Mouse (Mus musculus) retina, adult 2 months (tissue): ENCODE results near the gene Spa17.

Experiments used
- DNase-seq: peaks from one replicate; pipeline ENCODE4 v3.0.0-alpha.2; 2012; ENCODE audit warnings: low read depth, low spot score

The Spa17 gene

DNA sequence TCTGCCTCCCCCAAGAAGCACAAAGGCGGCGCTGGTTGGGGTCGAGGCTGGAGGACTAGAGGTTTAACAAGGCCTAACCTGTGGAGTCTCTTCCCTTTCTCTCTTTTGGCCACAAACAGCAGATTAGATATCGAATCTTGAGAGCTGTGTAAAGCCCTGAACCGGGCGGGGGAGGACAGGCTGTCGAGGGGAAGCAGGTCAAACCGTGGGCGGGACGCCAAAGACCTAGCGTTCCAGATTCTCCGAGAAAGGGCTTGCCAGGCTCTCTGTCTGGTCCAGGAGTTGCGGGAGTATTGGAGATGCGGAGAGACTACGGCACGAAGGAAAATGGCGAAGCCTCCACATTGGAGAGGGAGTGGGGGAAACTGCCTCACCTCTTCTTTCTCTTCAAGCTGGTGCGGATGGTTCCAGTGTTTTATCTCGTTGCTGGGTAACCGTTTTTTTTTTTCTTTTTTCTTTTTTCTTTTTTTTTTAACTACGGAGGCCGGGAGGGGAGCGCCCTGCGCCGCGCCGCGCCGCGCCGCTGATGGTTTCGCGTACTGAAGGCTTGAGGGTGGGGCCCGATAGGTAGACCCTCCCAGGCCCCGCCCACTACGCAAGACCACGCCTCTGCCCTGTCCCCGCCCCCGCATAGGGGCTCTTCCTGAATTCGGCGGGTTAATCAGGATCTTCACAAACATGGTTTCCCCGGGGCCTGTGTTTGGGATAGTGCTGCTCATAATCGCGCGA lies at the start of gene Spa17:
Gene Spa17, minus strand, starts transcription at position 541 of the 729 bp plus-strand sequence.
- peak; percentile 68 for DNase-seq

DNA sequence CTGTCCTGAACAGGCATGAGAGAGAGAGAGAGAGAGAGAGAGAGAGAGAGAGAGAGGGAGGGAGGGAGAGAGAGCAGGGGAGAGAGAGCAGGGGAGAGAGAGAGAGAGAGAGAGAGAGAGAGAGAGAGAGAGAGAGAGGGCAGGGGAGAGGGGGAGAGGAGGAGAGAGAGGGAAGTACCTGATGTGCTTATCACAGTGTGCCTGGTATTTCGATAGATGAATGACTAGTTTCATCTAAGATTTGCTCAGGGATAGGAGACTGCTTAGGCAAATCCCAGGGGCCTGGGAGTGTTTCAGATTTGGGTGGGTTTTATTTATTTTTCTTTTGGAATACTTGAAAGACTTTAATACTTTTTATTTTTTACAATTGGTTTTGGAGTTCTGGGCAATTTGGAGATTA lies 49.7 kb upstream of the Spa17 start:
- DNase-seq, result no peak

DNA sequence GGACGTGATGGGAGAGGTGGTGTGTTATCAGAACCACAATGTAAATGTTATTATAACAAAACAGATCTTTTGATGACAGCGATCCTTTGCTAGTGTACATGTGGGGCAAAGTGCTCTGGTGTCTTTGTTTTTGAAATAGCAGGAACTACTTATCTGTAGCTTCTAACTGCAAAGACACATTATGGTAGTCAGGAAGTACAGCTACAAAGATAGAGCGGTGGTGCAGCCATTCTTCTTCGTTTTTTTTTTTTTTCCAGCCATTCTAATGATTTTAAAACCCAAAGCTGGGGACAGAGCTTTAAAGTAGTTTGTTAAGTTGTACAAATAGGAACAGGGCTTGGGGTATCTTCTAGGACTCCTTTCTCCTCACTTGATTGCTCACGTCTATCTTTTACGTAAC lies 45.9 kb upstream of the Spa17 start:
- no peak for DNase-seq

DNA sequence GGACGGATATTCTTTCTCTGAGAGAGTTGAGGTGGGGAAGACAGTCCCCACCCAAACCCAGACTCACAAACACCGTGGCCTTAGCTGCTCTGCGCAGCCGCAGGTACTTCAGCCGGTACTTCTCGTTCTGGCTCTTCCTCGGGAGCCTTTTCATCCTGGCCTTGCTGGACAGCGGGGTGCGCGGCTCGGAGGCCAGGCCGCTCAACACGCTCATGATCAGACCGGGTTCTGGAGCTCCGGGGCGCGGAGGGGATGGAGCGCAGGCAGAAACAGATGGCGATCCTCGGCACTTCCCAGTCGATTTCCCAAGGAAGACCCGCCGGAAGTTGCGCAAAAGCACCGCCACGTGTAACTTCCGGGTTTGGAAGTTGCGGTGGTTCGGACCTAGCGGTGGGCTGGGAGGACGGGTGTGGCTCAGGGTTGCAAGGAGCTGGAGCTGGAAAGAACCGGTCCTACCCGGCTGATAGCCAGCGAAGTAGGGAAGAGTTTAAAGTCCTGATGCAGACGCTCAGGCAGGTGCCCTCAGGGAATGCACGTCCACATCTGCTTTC lies 43.5 kb upstream of the Spa17 start, which contains the start of gene Tbrg1:
Gene Tbrg1, minus strand, starts transcription at position 382 of the 551 bp plus-strand sequence.
- DNase-seq, result peak; percentile 34

DNA sequence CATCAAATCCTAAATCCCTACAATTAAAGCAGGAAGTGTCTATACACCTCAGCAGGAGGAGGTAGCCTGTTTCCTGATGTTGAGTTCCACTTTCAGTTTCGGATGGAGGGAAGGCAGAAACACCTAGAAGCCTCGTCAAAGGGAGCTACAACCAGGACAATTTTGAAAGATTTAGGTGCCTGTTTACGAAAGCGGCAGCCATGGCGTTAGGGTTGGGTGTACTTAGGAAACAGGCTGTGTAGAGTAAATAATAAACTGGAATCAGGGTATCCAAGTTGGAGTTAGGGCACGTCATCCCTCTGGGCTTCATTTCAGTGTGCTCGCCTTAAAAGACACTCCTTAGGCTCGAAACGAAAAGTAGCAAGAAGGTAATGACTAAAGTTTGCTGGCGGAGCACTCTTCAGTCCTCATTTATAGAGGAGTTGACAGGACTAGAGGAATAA lies 42.9 kb upstream of the Spa17 start:
- DNase-seq, result no peak

DNA sequence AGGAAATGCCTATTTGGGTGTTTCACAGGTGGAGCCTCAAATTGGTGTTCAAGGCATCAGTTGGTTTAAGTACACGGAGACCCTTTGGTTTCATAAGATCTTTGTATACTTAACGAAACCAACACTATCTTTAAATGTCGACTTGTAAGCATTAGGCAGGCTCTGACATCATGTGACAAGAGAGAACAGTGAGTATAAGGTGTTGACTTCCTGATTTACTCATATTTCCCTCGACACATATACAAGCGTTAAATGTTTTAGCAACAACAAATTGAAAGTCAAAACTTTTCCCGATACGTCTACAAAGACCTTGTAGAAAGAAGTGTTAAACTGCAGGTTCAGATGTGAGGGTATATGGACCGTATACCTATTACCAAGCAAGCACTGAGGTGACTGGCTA lies 42.4 kb upstream of the Spa17 start:
- no peak for DNase-seq

DNA sequence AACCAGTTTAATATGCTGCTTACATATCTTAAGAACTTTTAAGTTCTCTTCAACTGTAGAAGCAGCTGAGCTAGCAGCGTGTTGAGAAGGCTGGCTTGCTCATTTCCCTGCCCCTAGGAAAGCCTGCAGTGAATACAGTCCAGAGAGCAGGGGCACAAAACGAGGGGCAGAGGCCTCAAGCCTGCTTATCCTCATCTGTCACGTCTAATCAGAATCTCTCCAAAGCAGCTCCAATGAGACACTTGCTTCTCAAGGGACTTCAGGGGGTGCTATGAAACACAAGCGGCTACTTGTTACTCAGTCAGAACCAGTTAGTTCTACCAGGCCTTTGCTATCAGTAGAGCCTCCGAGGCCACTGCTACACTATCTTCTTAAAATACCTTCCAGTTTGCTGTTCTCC lies 40.3 kb upstream of the Spa17 start:
- DNase-seq, result no peak

DNA sequence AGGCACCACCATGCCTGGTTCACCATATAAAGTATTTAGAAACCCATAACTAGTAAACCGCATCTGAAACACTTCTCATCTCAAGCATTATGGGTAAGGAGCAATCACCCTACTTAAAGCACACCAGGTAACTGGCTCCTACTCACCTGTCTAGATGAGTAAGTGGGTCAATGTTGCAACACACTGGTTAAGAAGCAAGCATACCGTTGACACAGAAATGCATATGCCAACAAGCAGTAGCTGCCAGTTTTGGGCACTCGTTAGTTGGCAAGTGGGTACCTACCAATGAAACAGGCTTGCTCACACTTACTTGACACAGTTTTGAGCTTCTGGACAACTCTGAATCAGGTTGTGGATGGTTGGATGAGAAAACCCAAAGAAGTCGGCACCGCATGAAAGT lies 37.1 kb upstream of the Spa17 start:
- DNase-seq, result no peak

DNA sequence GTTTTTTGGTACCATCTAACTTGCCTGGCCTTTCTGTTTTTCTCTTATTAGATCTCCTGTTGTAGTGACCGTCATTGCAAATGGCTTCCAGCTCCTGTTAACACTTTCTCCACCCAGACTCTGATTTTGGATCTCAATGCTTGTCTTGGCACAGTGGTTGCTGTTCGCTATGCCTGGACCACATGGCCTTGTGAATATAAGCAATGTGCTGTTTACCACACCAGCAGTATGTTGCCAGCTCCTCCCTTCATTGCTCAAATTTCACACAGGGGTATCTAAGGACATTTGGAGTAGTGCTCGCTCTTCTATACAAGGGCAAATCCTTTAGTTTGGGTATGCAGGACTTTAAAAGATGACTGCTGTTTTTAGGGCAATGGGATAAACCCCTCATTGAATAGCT lies 32.7 kb upstream of the Spa17 start:
- DNase-seq, result no peak

DNA sequence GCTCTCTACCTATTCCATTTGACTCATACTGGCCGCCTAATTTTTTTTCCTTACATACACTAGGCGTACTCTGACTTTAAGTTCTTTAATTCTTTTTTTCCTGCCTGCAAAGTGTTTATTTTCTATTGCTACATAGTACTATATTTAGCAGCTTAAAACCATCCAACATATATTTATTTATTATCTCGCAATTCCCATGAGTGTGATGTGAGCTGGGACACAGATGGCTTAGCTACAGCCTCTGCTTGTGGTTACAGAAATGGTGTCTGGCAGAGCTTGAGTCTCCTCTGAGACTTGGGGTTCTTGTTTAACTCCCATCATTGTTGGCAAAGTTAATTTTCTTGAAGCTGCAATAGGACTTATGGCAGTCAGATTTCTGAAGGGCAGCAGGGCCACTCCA lies 25.2 kb upstream of the Spa17 start:
- no peak for DNase-seq

DNA sequence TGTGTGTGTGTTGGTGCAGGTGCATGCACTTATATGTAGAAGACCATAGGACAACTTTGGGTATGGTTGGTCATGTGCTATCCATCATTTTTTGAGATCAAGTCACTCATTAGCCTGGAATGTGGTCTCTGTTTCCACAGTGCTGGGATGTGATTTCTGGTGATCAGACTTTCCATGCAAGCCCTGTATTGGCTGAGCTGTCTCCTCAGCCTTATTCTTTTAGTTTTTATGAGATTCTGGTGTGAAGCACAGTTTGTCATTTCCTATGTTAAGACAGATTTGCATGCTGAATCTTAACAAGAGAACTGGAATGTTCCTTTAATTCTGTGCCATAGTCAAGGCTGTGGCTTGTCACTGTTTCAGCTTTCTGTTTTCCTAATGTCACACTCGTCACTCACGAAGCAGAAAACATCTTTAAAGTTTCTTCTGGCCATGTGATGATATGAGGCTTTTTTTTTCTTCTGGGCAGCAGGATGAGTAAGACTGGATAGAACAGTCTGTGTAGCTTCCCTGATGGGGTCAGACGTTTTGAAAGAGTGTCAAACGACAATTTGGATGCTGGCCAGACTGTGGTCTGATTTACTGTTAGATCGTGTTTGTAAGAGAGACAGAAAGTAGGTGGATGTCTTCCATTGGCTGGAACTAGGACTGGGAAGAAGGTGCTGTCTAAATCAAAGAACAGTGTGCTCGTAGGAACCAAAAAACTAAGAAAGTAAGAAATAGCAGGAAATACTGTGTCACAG lies 23.4 kb upstream of the Spa17 start:
- DNase-seq, result no peak

DNA sequence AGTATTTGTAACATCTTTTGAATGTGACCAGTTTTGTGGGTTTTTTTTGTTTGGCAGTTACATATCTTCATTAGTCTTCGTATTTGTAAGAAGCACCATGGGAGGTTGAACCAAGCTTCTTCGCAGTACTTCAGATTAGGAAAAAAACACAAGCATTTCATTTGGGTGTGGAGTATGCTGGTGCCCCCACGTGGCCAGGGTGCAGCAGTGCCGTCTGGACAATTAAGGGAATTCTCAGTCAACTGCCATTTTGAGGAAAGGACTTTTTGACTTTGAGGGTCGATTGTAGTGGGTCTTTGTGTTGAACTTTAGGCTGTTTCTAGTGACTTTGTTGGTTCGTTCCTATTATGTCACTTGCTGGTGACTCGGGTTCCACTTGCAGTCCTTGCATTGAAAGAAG lies 22.8 kb upstream of the Spa17 start:
- DNase-seq, result no peak

DNA sequence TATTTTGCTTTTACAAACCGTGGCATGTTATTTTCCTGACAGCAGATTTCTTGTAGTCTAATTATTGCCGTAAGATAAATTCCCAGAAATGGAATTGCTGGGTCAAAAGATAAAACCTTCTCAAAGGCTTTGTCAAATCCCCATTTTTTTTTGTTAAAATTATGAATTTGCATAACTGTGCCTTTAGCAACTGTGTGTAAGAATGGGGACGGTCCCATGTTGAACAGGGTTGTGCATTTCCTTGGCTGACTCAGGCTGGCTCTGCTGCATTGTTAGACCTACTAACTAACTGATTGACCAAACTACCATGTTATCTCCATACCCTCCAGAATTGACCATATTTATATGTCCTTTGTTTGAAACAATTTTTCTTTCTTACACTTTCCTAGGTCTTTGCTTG lies 20.7 kb upstream of the Spa17 start:
- DNase-seq, result no peak

DNA sequence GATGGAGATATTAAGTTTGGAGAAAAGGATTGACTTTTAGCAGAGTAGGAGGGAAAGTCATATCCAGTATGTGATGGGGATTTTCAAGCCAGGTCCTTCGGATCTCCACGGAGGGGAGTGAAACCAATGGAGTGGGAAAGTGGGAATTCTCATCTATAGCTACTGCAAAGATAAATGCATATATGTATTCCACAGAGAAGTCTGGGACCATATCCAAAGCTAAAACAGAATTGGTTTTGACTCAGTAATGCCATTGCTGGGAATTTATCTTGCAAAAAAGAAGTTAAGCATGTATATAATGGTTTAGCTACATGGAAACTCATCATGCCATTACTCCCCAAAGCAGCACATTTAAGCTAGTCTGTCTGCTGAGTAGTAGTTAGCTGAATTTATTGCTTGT lies 18.8 kb upstream of the Spa17 start:
- DNase-seq, result no peak

DNA sequence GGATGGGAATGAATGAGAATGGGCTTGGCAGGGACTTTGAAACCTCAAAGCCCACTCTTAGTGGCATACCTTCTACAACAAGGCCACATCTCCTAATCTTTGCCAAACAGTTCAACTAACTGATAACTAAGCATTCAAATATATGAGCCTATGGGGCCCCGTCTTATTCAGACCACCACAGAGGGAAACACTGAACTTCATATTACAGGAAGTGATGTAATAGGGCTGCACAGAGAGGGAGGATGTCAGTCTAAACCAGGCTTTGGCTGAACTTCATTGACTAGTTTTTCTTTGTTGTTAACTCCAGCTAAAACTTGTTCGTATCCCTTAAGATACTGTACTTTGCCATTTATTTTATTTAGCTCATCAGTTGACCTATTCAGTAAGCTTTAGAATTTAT lies 16.4 kb upstream of the Spa17 start:
- DNase-seq, result no peak

DNA sequence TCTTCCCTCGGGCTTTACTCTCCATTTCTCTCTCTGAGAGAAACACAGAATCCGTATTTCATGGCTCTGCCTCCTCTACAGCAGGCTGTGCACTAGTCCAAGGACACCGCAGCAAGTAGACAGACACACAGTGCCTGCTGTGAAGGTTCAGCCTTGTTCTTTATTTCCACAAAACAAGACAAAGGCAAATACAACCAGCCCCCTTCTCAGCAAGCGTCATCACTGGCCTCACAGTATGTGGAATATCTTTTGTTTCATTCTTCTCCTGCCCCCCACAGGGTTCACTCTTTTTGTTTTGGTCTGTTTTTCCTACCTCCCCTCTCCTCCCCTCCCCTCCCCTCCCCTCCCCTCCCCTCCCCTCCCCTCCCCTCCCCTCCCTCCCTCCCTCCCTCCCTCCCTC lies 15.1 kb upstream of the Spa17 start:
- DNase-seq, result no peak

DNA sequence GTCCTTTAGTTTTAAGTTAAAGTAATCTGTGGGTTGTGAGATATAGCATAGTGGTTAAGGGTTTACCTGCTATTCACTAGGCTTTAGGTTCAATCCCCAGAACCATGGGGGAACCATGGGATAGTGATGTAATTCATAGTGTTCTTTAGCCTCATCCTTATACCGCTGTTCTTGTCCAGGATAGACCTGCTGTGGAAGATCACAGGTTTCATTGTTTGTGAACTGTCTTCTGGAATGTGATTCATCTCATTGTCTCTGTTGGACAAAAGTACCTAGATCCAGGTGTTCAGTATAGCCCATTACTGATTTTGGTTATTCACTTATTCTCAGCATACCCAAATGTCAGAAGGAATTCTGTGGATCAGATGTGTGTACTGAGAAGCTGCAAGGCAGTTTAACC lies 13.7 kb upstream of the Spa17 start:
- DNase-seq, result no peak

DNA sequence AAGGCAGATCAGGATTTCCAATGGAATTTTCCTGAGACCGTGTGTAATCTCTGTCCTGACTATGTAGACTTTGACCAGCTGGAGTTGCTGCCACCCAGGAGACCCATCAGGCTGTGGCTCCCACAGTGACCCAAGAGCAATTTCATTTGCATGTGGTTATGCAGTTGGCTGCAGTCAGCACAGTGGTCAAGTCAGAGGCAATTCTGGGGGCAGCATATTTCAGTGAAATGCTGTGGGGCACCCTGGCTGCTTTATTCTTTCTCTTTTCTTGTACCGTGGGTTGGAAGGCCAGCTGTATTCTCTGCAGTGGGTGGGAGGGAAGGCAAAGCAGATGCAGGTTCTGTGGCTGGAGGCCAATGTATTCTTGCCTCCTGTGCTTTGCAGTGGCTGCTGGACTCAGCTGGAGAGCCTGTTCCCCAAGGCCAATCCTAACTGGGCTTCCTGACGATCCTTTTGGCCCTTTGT lies 12.6 kb upstream of the Spa17 start:
- DNase-seq, result no peak

DNA sequence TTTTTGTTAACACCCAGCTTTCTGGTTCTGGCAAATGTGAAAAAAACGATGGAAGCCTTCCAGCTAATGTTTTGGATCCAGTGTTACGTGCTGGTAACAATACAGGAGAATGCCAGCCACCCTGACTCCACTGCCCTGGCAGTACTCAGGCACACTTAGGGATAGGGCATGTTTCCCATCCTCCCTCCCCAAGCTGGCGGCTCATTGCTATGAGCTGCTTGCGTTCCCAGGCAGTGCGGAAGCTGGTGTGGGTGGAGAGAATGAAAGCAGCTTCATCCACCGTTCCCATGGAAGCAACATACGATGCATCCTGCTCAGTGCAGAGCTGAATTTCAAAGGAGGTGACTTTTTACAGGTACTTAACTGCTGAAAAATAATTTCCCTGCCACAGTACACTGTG lies 12.1 kb upstream of the Spa17 start:
- no peak for DNase-seq

DNA sequence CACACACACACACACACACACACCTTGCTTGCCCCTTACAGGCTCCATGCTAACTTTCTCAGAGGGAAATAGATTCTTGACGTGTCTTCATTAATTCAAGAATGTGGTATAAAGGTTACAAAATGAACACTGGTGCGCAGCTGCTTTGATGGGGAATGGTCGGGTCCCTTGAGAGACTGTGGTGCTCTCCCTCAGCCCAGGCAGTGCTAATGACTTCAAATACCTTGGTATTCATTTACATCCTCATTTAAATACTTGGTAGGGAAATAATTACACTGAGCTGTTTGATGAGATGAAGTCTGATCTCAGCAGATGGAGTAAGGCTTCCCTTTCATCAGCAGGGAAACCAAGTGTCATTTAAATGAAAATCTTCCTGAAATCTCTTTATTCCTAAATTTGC lies 11.6 kb upstream of the Spa17 start:
- DNase-seq, result no peak

DNA sequence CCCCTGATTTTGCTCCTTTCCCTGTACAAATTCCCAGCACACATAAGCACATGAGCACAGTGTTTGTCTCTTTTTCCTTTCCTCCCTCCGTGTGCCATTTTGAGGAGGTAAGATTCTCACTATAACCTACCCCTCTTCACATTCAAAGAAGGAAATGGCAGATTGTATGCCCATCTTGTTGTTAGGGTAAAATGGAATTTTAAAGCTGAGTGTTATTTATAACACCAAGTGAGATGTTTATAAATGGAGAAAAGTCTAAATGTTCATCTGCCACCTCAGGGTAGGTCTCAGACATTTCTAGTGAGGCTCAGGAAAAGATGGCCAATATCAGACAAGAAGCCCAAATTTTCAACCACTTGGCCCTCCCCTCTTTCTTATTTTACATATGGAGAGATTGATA lies 11.0 kb upstream of the Spa17 start:
- DNase-seq, result no peak

DNA sequence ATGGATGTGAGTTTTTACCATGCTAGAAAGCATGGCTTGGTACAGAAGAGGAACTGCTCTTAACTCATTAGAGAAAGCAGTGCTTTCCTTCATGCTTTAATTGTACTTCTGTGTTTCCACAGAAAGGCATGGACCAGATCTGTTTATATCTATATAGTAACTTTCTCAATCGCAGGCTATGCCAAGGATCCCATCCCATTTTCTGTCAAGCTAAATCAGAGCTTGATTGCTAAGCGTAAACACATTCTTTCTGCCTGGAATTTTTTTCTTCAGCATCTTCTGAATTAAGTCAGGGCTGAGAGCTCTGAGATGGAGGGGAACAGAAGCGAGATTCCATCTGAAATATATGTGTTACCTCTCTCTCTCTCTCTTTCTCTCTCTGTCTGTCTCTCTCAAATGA lies 10.5 kb upstream of the Spa17 start:
- no peak for DNase-seq

DNA sequence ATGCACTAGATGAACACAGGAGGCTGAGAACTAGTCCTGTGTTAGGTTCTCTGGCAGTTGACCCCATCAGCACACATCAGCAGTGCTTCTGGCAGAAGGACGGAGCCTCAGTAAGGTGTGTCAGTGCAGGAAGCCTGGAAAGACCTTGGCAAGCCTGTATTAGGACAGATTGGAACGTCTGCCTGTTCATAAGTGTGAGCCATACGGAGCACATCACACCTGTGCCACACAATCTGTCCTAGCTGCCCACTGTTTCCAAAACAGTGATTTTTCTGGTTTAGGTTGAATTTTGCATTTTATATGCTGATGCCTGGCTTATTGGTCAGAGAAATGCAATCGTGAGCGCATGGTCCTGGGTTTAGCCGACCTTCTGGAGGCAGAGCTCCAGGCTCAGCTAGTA lies 7.8 kb upstream of the Spa17 start:
- DNase-seq, result no peak
